Mouse (Mus musculus): ENCODE measurements around the gene Rbpms2.

GRCm38 (mm10) chr9:65639065-65639464 lies 9.6 kb downstream of the Rbpms2 start:
- TF ChIP-seq TAL1 (conservative IDR thresholded peaks at IDR 0.05; ENCODE audit: low read depth, low read length) (no peak), GATA1 (IDR thresholded peaks at IDR 0.05; ENCODE audit: borderline replicate concordance, low read length) (no peak)
